Mouse (Mus musculus): ENCODE data around the gene Kcnn3. TPM values are rescaled to one million over a fixed set of nuclear protein-coding genes. Genes with fewer than 3 reads are reported as not detected.

The Kcnn3 gene
- polyA plus RNA-seq, 1 experiment from 2014 or later = 8.5 TPM

- peak overlapping the region; percentile 61 for H3K27ac ChIP-seq
- H3K4me2 ChIP-seq = peak overlapping the region; percentile 94
- WGBS = 21% methylated on average over 6 of the region's 6 CpGs
- ATAC-seq (replicated peaks) = no peak
- H3K9me3 ChIP-seq = no peaks in the 10 kb centered on the region
- no peaks in the 10 kb centered on the region for H3K27me3 ChIP-seq (replicated peaks)
- H3K4me1 ChIP-seq = peaks cover 68% of the 10 kb centered on the region
- H3K36me3 ChIP-seq (replicated peaks) = no peaks in the 10 kb centered on the region
- H3K9ac ChIP-seq = peak overlapping the region; percentile 62
- peak overlapping the region; percentile 57 for H3K4me3 ChIP-seq
Observed at GRCm38 (mm10) chr3:89522450-89523128, 2.6 kb downstream of the Kcnn3 start.

GRCm38 (mm10) chr3:89526298-89527090 is 6.5 kb downstream of the Kcnn3 start:
- Histone ChIP-seq H3K27me3 (replicated peaks) (no peaks in the 10 kb centered on the region), H3K27ac (peak overlapping the region; percentile 63), H3K4me2 (peak overlapping the region; percentile 32), H3K4me1 (peaks cover 53% of the 10 kb centered on the region), H3K9ac (no peak overlapping the region), H3K36me3 (replicated peaks) (no peaks in the 10 kb centered on the region), H3K9me3 (no peaks in the 10 kb centered on the region), H3K4me3 (no peak overlapping the region)
- 58% methylated on average over 17 of the region's 17 CpGs for WGBS
- ATAC-seq (replicated peaks) = no peak

DNA sequence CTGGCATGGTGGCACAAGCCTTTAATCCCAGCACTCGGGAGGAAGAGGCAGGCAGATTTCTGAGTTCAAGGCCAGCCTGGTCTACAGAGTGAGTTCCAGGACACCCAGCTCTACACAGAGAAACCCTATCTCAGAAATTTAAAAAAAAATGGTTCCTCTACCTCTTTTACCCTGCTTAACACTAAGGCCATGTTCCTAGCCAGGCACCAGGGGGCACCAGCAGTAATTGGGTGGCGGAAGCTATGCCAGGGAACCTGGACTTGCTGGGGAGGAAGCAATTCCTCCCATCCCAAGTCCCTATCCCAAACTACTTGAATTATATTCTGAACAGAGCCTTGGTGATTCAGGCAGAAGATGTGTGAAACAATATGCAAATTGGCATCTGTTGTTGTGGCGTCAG is 9.8 kb downstream of the Kcnn3 start:
- Histone ChIP-seq H3K4me1 (peaks cover 32% of the 10 kb centered on the region), H3K9me3 (no peaks in the 10 kb centered on the region), H3K4me3 (no peak overlapping the region), H3K9ac (no peak overlapping the region), H3K27me3 (replicated peaks) (no peaks in the 10 kb centered on the region), H3K27ac (no peak overlapping the region), H3K36me3 (replicated peaks) (no peaks in the 10 kb centered on the region), H3K4me2 (no peak overlapping the region)
- ATAC-seq (replicated peaks) = no peak
- WGBS = 82% methylated on average over 3 of the region's 3 CpGs

- Histone ChIP-seq H3K27ac (peak overlapping the region; percentile 5; the same call in 1 of the 2 replicates), H3K4me2 (no peak overlapping the region), H3K36me3 (replicated peaks) (no peaks in the 10 kb centered on the region), H3K9ac (no peak overlapping the region), H3K9me3 (no peaks in the 10 kb centered on the region), H3K4me1 (peaks cover 9% of the 10 kb centered on the region; the same call in 1 of the 2 replicates), H3K4me3 (no peak overlapping the region), H3K27me3 (replicated peaks) (no peaks in the 10 kb centered on the region)
- WGBS = 39% methylated on average over 6 of the region's 6 CpGs
- ATAC-seq (replicated peaks) = peak; percentile 66; the same call in 1 of the 2 replicates
Observed at GRCm38 (mm10) chr3:89534566-89535097, 14.7 kb downstream of the Kcnn3 start.

DNA sequence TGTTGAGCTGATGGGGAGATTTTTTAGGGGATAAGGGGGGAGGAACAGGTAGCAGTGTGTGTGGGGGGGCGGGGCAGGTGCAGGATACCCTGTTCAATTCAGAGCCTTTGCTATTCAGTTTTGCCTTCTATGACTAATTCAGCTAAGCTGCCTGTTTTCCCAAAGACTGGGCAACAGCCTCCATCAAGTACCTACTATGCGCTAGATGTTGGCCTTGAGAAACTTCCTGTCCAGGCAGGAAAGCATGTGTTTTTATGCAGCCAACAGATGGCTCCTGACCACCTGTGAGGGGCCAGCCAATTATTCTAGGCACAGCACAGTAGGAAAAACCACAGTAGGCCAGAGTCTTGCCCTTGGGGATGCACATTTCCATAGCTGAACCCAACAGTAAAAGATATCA is 15.2 kb downstream of the Kcnn3 start:
- 89% methylated on average over 2 of the region's 2 CpGs for WGBS
- no peak overlapping the region for H3K9ac ChIP-seq
- H3K4me1 ChIP-seq = peaks cover 12% of the 10 kb centered on the region; the same call in 1 of the 2 replicates
- peak overlapping the region; percentile 5; the same call in 1 of the 2 replicates for H3K27ac ChIP-seq
- no peaks in the 10 kb centered on the region for H3K36me3 ChIP-seq (replicated peaks)
- H3K27me3 ChIP-seq (replicated peaks) = no peaks in the 10 kb centered on the region
- no peak for ATAC-seq (replicated peaks)
- no peak overlapping the region for H3K4me2 ChIP-seq
- no peaks in the 10 kb centered on the region for H3K9me3 ChIP-seq
- H3K4me3 ChIP-seq = no peak overlapping the region

DNA sequence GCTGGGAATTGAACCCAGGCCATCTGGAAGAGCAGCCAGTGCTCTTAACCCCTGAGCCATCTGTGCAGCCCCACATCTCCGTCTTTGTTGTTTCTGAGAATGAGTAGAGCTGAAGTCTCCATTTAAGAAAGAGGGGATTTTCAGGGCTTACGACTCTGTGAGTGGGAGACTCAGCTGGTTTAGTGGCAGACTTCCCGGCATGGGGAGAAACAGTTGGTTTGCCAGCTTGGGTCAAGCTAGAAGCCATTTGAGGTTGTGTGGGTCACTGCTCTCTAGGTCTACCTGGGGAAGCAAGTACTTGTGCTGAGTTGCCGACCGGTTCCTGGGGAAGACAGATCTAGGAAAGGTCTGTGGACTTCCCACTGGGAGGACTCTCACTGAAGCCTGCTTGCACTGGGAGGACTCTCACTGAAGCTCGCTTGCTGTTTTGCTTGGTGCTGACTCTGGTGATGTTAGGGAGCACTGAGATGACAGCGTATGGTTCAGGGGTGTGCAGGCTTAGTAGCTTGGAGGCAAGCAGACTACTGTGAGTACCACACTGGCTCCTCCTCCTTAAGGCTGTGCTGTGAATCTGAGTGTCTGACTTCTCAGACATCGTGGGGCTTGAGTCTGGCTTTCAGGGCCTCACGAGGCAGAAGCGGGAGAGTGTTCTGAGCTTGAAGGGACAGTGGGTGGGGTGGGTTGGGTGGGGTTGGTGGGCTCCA is 19.2 kb downstream of the Kcnn3 start:
- no peaks in the 10 kb centered on the region for H3K27me3 ChIP-seq (replicated peaks)
- no peak overlapping the region for H3K27ac ChIP-seq
- no peaks in the 10 kb centered on the region for H3K9me3 ChIP-seq
- no peaks in the 10 kb centered on the region for H3K36me3 ChIP-seq (replicated peaks)
- no peak for ATAC-seq (replicated peaks)
- no peak overlapping the region for H3K4me2 ChIP-seq
- 73% methylated on average over 10 of the region's 10 CpGs for WGBS
- H3K4me1 ChIP-seq = peaks cover 13% of the 10 kb centered on the region; the same call in 1 of the 2 replicates
- no peak overlapping the region for H3K9ac ChIP-seq
- H3K4me3 ChIP-seq = no peak overlapping the region

- Histone ChIP-seq H3K4me3 (no peak overlapping the region), H3K4me2 (no peak overlapping the region), H3K27me3 (replicated peaks) (no peaks in the 10 kb centered on the region), H3K9me3 (no peaks in the 10 kb centered on the region), H3K4me1 (peaks cover 6% of the 10 kb centered on the region; the same call in 1 of the 2 replicates), H3K27ac (no peak overlapping the region), H3K36me3 (replicated peaks) (no peaks in the 10 kb centered on the region), H3K9ac (no peak overlapping the region)
- ATAC-seq (replicated peaks) = 0 out of 2 replicates have a peak, but pooled peaks have one; percentile 37
- WGBS = 55% methylated on average over 9 of the region's 9 CpGs
Observed at GRCm38 (mm10) chr3:89539740-89540370, 19.9 kb downstream of the Kcnn3 start.

GRCm38 (mm10) chr3:89540371-89540743 is 20.4 kb downstream of the Kcnn3 start:
- no peak overlapping the region for H3K4me3 ChIP-seq
- no peak overlapping the region for H3K27ac ChIP-seq
- no peaks in the 10 kb centered on the region for H3K36me3 ChIP-seq (replicated peaks)
- H3K4me1 ChIP-seq = peaks cover 4% of the 10 kb centered on the region; the same call in 1 of the 2 replicates
- no peak for ATAC-seq (replicated peaks)
- no peaks in the 10 kb centered on the region for H3K9me3 ChIP-seq
- WGBS = 88% methylated on average over 6 of the region's 6 CpGs
- H3K27me3 ChIP-seq (replicated peaks) = no peaks in the 10 kb centered on the region
- no peak overlapping the region for H3K4me2 ChIP-seq
- H3K9ac ChIP-seq = no peak overlapping the region

GRCm38 (mm10) chr3:89546951-89547350 is 27.0 kb downstream of the Kcnn3 start:
- Histone ChIP-seq H3K4me2 (no peak overlapping the region), H3K4me3 (no peak overlapping the region), H3K9ac (no peak overlapping the region), H3K27me3 (replicated peaks) (no peaks in the 10 kb centered on the region), H3K4me1 (peaks cover 10% of the 10 kb centered on the region; the same call in 1 of the 2 replicates), H3K36me3 (replicated peaks) (no peaks in the 10 kb centered on the region), H3K27ac (peak overlapping the region; percentile 61), H3K9me3 (no peaks in the 10 kb centered on the region)
- no peak for ATAC-seq (replicated peaks)
- WGBS = 54% methylated on average over 5 of the region's 5 CpGs

- Histone ChIP-seq H3K9ac (no peak overlapping the region), H3K27me3 (replicated peaks) (no peaks in the 10 kb centered on the region), H3K4me1 (peaks cover 10% of the 10 kb centered on the region; the same call in 1 of the 2 replicates), H3K9me3 (no peaks in the 10 kb centered on the region), H3K27ac (no peak overlapping the region), H3K4me3 (no peak overlapping the region), H3K4me2 (no peak overlapping the region), H3K36me3 (replicated peaks) (no peaks in the 10 kb centered on the region)
- no peak for ATAC-seq (replicated peaks)
- WGBS = 88% methylated on average over 2 of the region's 2 CpGs
Observed at GRCm38 (mm10) chr3:89548805-89549204, 28.8 kb downstream of the Kcnn3 start.

GRCm38 (mm10) chr3:89549488-89549887 is 29.5 kb downstream of the Kcnn3 start:
- Histone ChIP-seq H3K27ac (no peak overlapping the region), H3K4me3 (no peak overlapping the region), H3K27me3 (replicated peaks) (no peaks in the 10 kb centered on the region), H3K36me3 (replicated peaks) (no peaks in the 10 kb centered on the region), H3K9ac (no peak overlapping the region), H3K9me3 (no peaks in the 10 kb centered on the region), H3K4me2 (no peak overlapping the region), H3K4me1 (peaks cover 10% of the 10 kb centered on the region; the same call in 1 of the 2 replicates)
- WGBS = 65% methylated on average over 4 of the region's 4 CpGs
- ATAC-seq (replicated peaks) = no peak

Data from midbrain, embryonic 15.5 days (tissue).